Mouse (Mus musculus): ENCODE data around the gene Crlf1. TPM values are rescaled to one million over a fixed set of nuclear protein-coding genes. Genes with fewer than 3 reads are reported as not detected.

Gene Crlf1
- polyA plus RNA-seq, 1 experiment from 2014 or later = 103 TPM

DNA sequence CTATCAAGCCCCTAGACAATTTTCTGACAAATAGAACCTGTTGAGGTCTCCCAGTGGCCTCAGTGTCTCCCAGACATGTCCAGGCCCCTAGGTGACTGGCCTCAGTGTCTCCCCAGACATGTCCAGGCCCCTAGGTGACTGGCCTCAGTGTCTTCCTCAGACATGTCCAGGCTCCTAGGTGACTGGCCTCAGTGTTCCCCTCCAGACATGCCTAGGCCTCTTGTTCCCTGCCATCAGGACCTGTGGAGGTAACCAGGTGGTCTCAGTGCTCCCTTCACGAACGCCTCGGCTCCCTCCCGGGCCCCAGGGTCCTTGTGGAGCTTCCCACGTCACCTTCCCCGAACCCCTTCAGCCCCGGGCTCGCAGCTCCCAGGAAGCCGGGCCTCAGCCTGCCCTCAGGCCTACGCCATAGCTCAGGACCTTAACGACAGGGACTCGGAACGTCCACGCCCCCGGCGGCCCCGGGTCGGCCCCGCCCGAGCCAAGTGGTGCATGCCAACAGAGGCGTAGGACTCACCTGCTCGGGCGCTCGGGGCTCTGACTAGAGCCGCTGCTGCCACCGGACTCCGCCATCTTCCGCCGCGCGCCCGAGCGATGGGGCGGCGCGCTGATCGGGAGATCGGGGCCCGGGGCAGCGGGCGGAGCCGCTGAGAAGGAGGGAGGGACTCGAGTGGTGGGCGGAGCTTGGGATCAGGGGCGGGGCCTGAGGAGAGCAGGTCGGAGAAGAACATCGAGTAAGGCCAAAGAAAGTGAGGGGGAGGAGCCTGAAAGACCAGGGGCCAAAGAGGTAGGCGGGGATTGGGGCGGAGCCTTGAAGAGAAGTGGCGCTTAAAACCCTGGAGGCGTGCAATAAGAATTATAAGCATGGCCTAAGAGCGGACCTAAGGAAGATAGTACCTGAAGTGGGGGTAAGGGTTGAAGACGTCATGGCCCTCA lies 16.4 kb upstream of the Crlf1 start, which contains the start of gene Klhl26:
TSS of gene Klhl26 (minus strand) at position 636 of the 936 bp plus-strand sequence.
- H3K4me3 ChIP-seq = peak within 1 kb of the TSS; percentile 95
- H3K27ac ChIP-seq (replicated peaks) = peak within 1 kb of the TSS; percentile 94
- under 1% methylated on average over 53 of the region's 53 CpGs for WGBS
- DNase-seq (ENCODE audit: low spot score) = peak; percentile 97
- H3K4me1 ChIP-seq = peaks cover 36% of the 10 kb centered on the region
- H3K27me3 ChIP-seq (replicated peaks; ENCODE audit: low read depth, poor library complexity, severe bottlenecking) = peaks cover 27% of the 10 kb centered on the region
- peaks cover 7% of the 10 kb centered on the region for H3K36me3 ChIP-seq (replicated peaks)
- H3K9me3 ChIP-seq = no peaks in the 10 kb centered on the region

DNA sequence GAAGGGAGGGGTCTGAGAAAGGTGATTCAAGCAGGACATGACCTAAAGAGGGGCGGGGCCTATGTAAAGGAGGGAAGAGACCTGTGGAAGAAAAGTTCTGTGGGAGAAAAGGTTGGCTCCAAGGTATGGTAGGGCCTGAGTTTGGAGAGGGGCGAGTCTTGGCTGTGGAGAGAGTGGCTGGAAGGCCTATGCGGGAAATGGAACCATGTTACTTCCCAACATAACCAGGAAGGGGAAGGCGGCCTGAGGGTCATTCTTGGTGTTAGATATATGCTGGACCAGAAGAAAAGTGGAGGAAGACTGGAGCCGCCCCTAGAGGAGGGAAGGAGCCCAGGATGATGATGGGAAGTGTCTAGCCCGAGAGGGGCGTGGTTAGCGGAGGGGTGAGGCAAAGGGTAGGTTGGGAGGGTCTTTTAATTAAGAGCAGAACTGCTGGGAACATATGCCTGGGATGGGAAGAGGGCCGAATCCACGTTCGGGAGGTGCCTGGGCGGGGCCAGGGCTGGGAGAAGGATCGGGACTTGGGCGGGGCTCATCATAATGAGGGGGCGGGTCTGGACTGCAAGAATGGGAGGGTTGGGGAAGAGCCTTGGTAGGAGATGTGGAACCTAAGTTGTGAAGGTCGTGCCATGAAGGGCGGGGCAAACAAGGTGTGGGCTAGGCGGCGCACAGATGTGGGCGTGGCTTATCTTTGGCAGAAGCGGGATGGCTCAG lies 15.5 kb upstream of the Crlf1 start:
- Histone ChIP-seq H3K4me3 (peak overlapping the region; percentile 95), H3K9me3 (no peaks in the 10 kb centered on the region), H3K4me1 (peaks cover 36% of the 10 kb centered on the region), H3K27ac (replicated peaks) (peak overlapping the region; percentile 94), H3K27me3 (replicated peaks; ENCODE audit: low read depth, poor library complexity, severe bottlenecking) (peaks cover 35% of the 10 kb centered on the region), H3K36me3 (replicated peaks) (peaks cover 7% of the 10 kb centered on the region)
- peak; percentile 85 for DNase-seq (ENCODE audit: low spot score)
- under 1% methylated on average over 21 of the region's 21 CpGs for WGBS

DNA sequence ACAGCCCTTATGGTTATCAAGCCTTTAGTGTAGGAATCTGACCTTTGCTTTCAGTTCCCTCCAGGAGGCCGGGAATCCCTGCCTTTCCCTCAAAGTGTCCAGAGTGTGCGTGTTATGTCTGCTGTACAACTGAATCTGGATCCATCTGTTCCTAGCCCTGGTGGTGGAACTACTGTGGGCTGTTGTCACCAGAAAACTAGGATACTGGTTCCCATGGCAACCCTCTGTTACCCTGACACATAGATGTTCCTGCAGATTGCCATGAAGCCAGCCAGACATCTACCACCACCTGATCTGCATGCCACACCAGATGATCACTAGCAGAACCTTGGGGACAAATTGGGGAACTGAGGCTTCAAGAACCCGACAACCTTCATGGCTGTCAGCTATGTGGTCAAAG lies 11.1 kb upstream of the Crlf1 start:
- WGBS = 77% methylated on average over 3 of the region's 3 CpGs
- H3K4me3 ChIP-seq = no peak overlapping the region
- H3K36me3 ChIP-seq (replicated peaks) = peaks cover 8% of the 10 kb centered on the region; the same call in 1 of the 2 replicates
- H3K27ac ChIP-seq (replicated peaks) = no peak overlapping the region
- H3K27me3 ChIP-seq (replicated peaks; ENCODE audit: low read depth, poor library complexity, severe bottlenecking) = peaks cover 79% of the 10 kb centered on the region
- no peaks in the 10 kb centered on the region for H3K9me3 ChIP-seq
- DNase-seq (ENCODE audit: low spot score) = no peak
- H3K4me1 ChIP-seq = peaks cover 30% of the 10 kb centered on the region

DNA sequence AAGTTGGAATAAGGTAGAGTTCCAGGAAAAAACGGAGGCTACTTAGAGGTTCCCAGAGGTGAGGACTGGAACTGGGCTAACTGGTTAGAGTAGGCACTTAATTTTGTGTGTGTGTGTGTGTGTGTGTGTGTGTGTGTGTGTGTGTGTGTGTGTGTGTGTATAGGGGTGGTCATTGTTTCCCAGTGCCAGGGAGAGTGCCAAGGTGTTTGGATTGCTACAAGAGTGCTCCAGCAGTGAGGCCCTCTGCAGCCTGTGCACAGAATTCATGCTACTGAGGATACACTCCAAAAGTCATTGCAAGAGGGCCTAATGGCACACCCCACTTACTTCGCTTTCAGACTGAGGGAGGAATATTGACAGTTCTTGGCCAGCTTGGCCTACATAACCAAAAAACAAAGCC lies 10.0 kb upstream of the Crlf1 start:
- no peaks in the 10 kb centered on the region for H3K9me3 ChIP-seq
- WGBS = 62% methylated on average over 2 of the region's 2 CpGs
- H3K27me3 ChIP-seq (replicated peaks; ENCODE audit: low read depth, poor library complexity, severe bottlenecking) = peaks cover 83% of the 10 kb centered on the region
- peaks cover 8% of the 10 kb centered on the region; the same call in 1 of the 2 replicates for H3K36me3 ChIP-seq (replicated peaks)
- no peak overlapping the region for H3K4me3 ChIP-seq
- no peak for DNase-seq (ENCODE audit: low spot score)
- H3K4me1 ChIP-seq = peaks cover 30% of the 10 kb centered on the region
- H3K27ac ChIP-seq (replicated peaks) = no peak overlapping the region

DNA sequence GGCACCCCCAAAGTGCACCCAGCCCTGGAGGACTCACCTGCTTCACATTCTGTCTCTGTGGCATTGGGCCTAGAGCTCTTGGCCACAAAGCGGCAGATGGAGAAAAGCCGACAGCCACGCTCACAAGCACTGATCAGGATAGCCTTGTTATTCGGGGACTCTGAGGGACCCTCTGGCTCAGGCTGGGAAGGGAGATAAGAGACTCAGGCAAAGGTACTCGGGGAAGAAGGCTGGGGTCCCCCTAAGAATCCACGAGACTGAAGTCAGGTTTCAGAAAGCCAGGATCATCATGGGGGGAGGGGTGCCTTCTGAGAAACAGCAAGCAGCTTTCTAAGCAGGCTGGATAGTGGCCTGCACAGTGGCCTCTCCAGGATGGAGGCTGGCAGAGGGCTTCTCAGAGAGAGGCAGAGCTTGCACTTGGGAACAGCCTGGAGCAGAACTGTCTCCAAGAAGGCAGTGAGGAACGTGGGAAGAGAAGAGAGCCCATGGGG lies 6.7 kb upstream of the Crlf1 start:
- H3K27me3 ChIP-seq (replicated peaks; ENCODE audit: low read depth, poor library complexity, severe bottlenecking) = peaks cover 99% of the 10 kb centered on the region
- 51% methylated on average over 7 of the region's 7 CpGs for WGBS
- H3K27ac ChIP-seq (replicated peaks) = peak overlapping the region; percentile 87
- H3K4me1 ChIP-seq = peaks cover 57% of the 10 kb centered on the region
- no peaks in the 10 kb centered on the region for H3K9me3 ChIP-seq
- peak overlapping the region; percentile 73 for H3K4me3 ChIP-seq
- DNase-seq (ENCODE audit: low spot score) = no peak
- peaks cover 8% of the 10 kb centered on the region; the same call in 1 of the 2 replicates for H3K36me3 ChIP-seq (replicated peaks)

DNA sequence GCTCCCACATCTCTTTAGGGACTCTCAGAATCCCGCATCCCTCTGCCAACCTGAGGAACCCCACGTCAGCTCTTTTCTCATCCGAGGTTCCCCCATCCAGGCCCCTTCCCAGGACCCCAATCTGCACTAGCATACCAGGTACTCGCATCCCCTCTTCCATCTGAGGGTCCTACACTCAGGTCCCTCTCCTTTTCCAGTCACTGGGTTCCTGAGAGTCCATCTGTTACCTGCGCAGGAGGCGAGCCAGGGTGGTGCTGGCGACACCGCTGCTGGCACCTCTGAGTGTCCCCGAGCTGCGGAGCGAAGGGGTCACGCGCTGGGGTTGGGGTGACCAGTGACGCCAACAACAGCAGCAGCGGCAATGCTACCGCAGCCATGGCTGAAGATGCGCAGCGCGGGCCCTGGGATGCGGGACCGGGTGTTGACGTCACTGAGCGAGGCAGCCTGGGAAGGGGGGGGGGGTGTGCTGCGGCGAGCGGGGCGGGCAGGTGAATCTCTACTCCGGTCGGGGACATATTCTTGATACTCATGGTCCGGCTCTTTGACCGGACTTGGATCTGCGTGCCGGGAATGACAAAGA lies 5.9 kb upstream of the Crlf1 start, which contains the start of gene Tmem59l:
TSS of gene Tmem59l (minus strand) at position 418 of the 580 bp plus-strand sequence.
- WGBS = 3% methylated on average over 33 of the region's 33 CpGs
- peaks cover 65% of the 10 kb centered on the region for H3K4me1 ChIP-seq
- peak within 1 kb of the TSS; percentile 87 for H3K27ac ChIP-seq (replicated peaks)
- DNase-seq (ENCODE audit: low spot score) = no peak
- no peaks in the 10 kb centered on the region for H3K9me3 ChIP-seq
- peaks cover 8% of the 10 kb centered on the region; the same call in 1 of the 2 replicates for H3K36me3 ChIP-seq (replicated peaks)
- H3K27me3 ChIP-seq (replicated peaks; ENCODE audit: low read depth, poor library complexity, severe bottlenecking) = peaks cover 99% of the 10 kb centered on the region
- H3K4me3 ChIP-seq = peak within 1 kb of the TSS; percentile 73

DNA sequence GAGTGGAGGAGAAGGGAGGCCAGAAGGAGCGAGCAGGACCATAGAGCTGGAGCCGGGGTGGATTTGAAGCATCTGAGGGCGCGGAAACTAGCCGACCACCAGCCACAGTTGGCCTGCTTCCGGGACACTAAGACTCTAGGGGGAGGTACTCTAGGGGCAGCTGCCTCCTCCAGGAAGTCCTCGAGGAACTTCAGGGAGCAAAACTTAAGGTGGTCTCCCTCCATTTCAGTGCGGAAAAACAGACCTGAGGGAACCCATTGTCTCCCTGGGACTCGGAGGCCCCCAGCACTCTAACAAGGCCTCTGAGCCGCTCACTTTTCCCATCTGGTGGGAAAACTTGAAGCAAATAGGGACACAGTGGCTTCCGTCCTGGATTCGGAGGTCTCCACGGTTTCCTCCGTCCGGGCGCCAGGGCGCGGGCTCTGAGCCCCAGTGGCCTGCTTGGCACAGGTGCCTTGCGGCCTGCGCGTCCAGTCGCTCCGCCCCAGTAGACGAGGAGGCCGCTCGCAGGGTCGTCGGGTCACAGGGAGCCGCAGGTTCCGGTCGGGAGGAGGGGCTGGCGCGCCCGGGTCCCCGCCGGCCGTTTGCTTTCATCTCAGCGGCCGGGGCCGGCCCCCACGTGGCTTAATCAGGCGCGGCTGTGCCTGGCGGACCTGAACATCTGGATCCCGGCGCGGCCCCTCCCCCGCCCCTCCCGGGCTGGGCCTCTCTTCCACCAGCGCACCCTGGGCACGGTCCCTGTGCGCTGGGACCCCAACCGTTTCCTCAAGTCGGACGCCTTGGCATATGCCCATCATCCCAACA lies 4.8 kb upstream of the Crlf1 start:
- Histone ChIP-seq H3K27me3 (replicated peaks; ENCODE audit: low read depth, poor library complexity, severe bottlenecking) (peaks cover 100% of the 10 kb centered on the region), H3K4me3 (peak overlapping the region; percentile 73), H3K27ac (replicated peaks) (peak overlapping the region; percentile 87), H3K36me3 (replicated peaks) (peaks cover 8% of the 10 kb centered on the region; the same call in 1 of the 2 replicates), H3K9me3 (no peaks in the 10 kb centered on the region), H3K4me1 (peaks cover 77% of the 10 kb centered on the region)
- WGBS = 2% methylated on average over 55 of the region's 55 CpGs
- peak; percentile 92 for DNase-seq (ENCODE audit: low spot score)

DNA sequence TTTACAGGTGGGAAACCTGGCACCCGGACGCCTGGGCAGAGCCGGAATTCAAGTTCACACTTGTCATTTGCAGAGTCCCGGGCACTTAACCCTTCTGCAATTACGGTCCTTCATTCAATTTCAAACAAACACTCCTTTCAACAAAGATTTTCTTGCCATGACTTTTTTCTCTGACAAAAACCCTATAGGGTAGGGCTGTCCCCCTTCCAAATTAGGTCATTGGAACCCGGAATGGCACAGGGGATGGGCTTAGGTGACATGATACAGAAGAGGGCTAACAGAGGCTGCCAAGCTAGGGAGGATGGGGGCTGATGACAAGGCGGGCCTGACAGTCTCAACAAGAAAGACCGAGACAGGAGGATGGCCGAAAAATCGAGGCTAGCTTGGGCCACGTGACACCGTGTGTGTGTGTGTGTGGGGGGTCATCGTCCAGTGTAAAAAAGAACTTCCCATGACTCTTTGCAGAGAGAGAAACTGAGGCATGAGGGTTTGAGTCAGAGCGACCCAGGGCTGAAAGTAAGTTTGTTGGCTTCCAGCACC lies 4.0 kb upstream of the Crlf1 start:
- H3K36me3 ChIP-seq (replicated peaks) = peaks cover 8% of the 10 kb centered on the region; the same call in 1 of the 2 replicates
- no peaks in the 10 kb centered on the region for H3K9me3 ChIP-seq
- H3K27me3 ChIP-seq (replicated peaks; ENCODE audit: low read depth, poor library complexity, severe bottlenecking) = peaks cover 100% of the 10 kb centered on the region
- peak overlapping the region; percentile 73 for H3K4me3 ChIP-seq
- under 1% methylated on average over 14 of the region's 14 CpGs for WGBS
- H3K4me1 ChIP-seq = peaks cover 85% of the 10 kb centered on the region
- peak; percentile 67 for DNase-seq (ENCODE audit: low spot score)
- H3K27ac ChIP-seq (replicated peaks) = peak overlapping the region; percentile 87

DNA sequence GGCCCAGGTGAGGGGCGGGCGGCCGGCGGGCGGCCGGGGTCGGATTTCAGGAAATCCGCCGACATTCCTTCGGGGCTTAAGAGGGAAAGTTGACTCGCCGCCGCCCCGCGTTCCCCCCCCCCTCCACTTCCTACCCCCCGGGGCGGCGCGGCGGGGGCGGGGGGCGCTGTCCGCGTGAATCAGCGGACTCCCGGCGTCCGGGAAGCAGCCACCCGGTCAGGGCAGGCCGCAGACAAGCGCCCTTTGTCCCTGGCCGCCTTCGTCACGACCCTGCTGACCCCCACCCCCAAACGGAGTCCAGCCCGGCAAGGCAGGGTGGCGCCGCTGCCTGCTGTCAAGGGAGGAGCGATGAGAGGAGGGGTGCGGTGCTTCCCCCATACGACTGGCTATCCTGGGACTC lies 3.4 kb upstream of the Crlf1 start:
- H3K27me3 ChIP-seq (replicated peaks; ENCODE audit: low read depth, poor library complexity, severe bottlenecking) = peaks cover 100% of the 10 kb centered on the region
- no peaks in the 10 kb centered on the region for H3K9me3 ChIP-seq
- H3K4me1 ChIP-seq = peaks cover 91% of the 10 kb centered on the region
- H3K4me3 ChIP-seq = peak overlapping the region; percentile 73
- peaks cover 6% of the 10 kb centered on the region; the same call in 1 of the 2 replicates for H3K36me3 ChIP-seq (replicated peaks)
- peak overlapping the region; percentile 87 for H3K27ac ChIP-seq (replicated peaks)
- peak; percentile 77 for DNase-seq (ENCODE audit: low spot score)
- under 1% methylated on average over 41 of the region's 41 CpGs for WGBS

DNA sequence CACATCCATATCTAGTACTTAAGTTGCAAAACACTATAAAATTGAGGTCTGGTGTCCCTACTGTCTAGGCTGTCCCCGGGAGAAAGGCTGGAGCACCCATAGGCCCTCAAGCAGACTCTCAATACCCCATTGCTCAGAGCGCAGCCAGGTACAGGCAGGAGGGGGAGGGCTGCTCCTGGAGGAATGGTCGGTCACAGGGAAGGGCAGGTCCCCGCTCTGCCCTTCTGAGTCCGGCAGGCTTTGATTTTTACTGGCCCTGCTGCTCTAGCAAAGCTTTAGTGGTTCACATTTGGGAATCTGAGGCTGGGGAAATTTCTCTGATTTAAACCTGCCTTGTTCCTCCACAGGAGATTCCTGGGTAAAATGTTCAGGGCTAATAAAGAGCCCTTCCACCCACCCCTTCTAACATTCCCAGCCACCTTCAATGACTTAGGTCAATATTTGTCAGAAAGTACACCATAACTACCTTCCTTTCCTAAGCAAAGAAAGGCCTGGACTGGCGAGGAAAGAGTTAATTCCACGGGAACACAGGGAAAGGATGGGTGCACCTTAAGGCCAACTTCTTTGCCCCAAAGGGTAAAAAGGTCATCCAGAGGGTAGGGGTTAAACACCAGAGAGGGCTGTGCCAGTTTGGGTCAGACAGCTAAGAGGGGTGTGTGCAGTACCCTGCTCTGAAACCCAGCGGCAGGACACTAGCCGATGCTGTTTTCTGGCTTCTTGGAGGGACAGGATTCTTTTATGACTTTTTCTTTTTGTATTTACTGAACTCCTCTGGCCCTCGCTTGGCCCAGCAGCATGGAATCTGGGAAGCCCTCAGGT lies 2.7 kb upstream of the Crlf1 start:
- Histone ChIP-seq H3K9me3 (no peaks in the 10 kb centered on the region), H3K36me3 (replicated peaks) (no peaks in the 10 kb centered on the region), H3K27me3 (replicated peaks; ENCODE audit: low read depth, poor library complexity, severe bottlenecking) (peaks cover 100% of the 10 kb centered on the region), H3K27ac (replicated peaks) (peak overlapping the region; percentile 87), H3K4me1 (peaks cover 98% of the 10 kb centered on the region), H3K4me3 (peak overlapping the region; percentile 73)
- DNase-seq (ENCODE audit: low spot score) = no peak
- WGBS = 3% methylated on average over 10 of the region's 10 CpGs

All from embryonic facial prominence, embryonic 10.5 days (tissue).